22 mouse cellular contexts compared by ENCODE assay signal in genomic region chr6:49692032-49692539, GRCm38 (mm10).
DNase-seq lines count a peak whose midpoint lies in the region; ATAC-seq lines count a peak whose summit lies in the region.
"Had no signal": no experiment of that assay in that cellular context is flagged by ENCODE, and none has a peak within 500 bp of the region (broad histone marks: within the 10 kb centered on the region; RNA-seq: fewer than 3 reads in every experiment).

No protein-coding gene starts in this region.

- H3K4me3 ChIP-seq in heart, embryonic 13.5 days, result no peak overlapping the region
- no peak overlapping the region for H3K4me3 ChIP-seq in heart, embryonic 11.5 days (ENCODE audit: low read depth, low read length)
- H3K4me3 ChIP-seq in neural tube, embryonic 13.5 days, result no peak overlapping the region
- H3K4me3 ChIP-seq: embryonic facial prominence, embryonic 10.5 days; erythroblast, embryonic 14.5 days; forebrain, embryonic 15.5 days; gastrocnemius, adult 2 months; heart, adult 2 months; liver, embryonic 12.5 days; megakaryocyte, embryonic 14.5 days; neural tube, embryonic 12.5 days had no signal

- H3K9ac ChIP-seq in heart, embryonic 13.5 days, result no peak overlapping the region
- no peak overlapping the region for H3K9ac ChIP-seq in heart, embryonic 11.5 days (ENCODE audit: low read depth, low read length)
- no peak overlapping the region for H3K9ac ChIP-seq in neural tube, embryonic 13.5 days
- H3K9ac ChIP-seq: forebrain, embryonic 15.5 days; liver, embryonic 12.5 days; neural tube, embryonic 12.5 days had no signal

- 0 out of 2 replicates have a peak overlapping the region, but pooled peaks have one; percentile 12 for H3K27ac ChIP-seq in heart, embryonic 13.5 days (replicated peaks)
- H3K27ac ChIP-seq in heart, embryonic 11.5 days (ENCODE audit: low read depth, low read length), result no peak overlapping the region
- 0 out of 2 replicates have a peak overlapping the region, but pooled peaks have one; percentile 34 for H3K27ac ChIP-seq in neural tube, embryonic 13.5 days (replicated peaks)
- H3K27ac ChIP-seq: embryonic facial prominence, embryonic 10.5 days; forebrain, embryonic 15.5 days; gastrocnemius, adult 2 months; heart, adult 2 months; liver, embryonic 12.5 days; neural tube, embryonic 12.5 days had no signal

- no peak for ATAC-seq in heart, embryonic 13.5 days (ENCODE audit: extremely low read depth, insufficient number of reproducible peaks, low FRiP score, low TSS enrichment)
- no peak for ATAC-seq in heart, embryonic 11.5 days (replicated peaks; ENCODE audit: insufficient number of reproducible peaks, low FRiP score, low TSS enrichment)
- ATAC-seq in neural tube, embryonic 13.5 days (ENCODE audit: low read depth), result no peak
- ATAC-seq in megakaryocyte, adult 5-6 weeks (ENCODE audit: poor library complexity, severe bottlenecking), result no peak
- ATAC-seq: forebrain, embryonic 15.5 days; hindbrain, embryonic 16.5 days; liver, embryonic 12.5 days; lung, postnatal 0 days had no signal

- DNase-seq in adrenal gland, adult 2 months, result peak; percentile 1
- no peak for DNase-seq in adrenal gland, adult 18-20 months (ENCODE audit: low spot score in 2 of 2)
- no peak for DNase-seq in neural tube, embryonic 10.5 days (ENCODE audit: extremely low spot score, low spot score)
- no peak for DNase-seq in thymus, adult 18-20 months
- DNase-seq: cerebellum, adult 11-12 months; gastrocnemius, adult 2 months; left cerebral cortex, postnatal 4 days; retina, postnatal 1 day; thymus, adult 2 months had no signal

- peaks cover 9% of the 10 kb centered on the region for H3K4me1 ChIP-seq in heart, embryonic 13.5 days
- H3K4me1 ChIP-seq in heart, embryonic 11.5 days (ENCODE audit: control insufficient read depth, insufficient read depth, low read length), result peaks cover 4% of the 10 kb centered on the region; the same call in 1 of the 2 replicates
- peaks cover 12% of the 10 kb centered on the region; the same call in 1 of the 2 replicates for H3K4me1 ChIP-seq in neural tube, embryonic 13.5 days (replicated peaks)
- H3K4me1 ChIP-seq: liver, embryonic 12.5 days; neural tube, embryonic 12.5 days had no signal

- H3K27me3 ChIP-seq in heart, embryonic 13.5 days (replicated peaks), result no peaks in the 10 kb centered on the region
- H3K27me3 ChIP-seq in heart, embryonic 11.5 days (ENCODE audit: control insufficient read depth, insufficient read depth, low read length), result no peaks in the 10 kb centered on the region
- H3K27me3 ChIP-seq in neural tube, embryonic 13.5 days, result no peaks in the 10 kb centered on the region
- H3K27me3 ChIP-seq: forebrain, embryonic 15.5 days; liver, embryonic 12.5 days; megakaryocyte, embryonic 14.5 days; neural tube, embryonic 12.5 days had no signal

- H3K9me3 ChIP-seq in heart, embryonic 13.5 days, result no peaks in the 10 kb centered on the region
- H3K9me3 ChIP-seq in heart, embryonic 11.5 days (replicated peaks; ENCODE audit: control insufficient read depth, low read length), result no peaks in the 10 kb centered on the region
- no peaks in the 10 kb centered on the region for H3K9me3 ChIP-seq in neural tube, embryonic 13.5 days
- H3K9me3 ChIP-seq: embryonic facial prominence, embryonic 10.5 days; forebrain, embryonic 15.5 days; liver, embryonic 12.5 days; neural tube, embryonic 12.5 days had no signal

- no peak overlapping the region for H3K4me2 ChIP-seq in heart, embryonic 13.5 days
- no peak overlapping the region for H3K4me2 ChIP-seq in heart, embryonic 11.5 days
- no peak overlapping the region for H3K4me2 ChIP-seq in neural tube, embryonic 13.5 days
- H3K4me2 ChIP-seq: forebrain, embryonic 15.5 days; liver, embryonic 12.5 days; neural tube, embryonic 12.5 days had no signal

- WGBS in heart, embryonic 13.5 days, result 18% methylated on average over 6 of the region's 6 CpGs
- 26% methylated on average over 6 of the region's 6 CpGs for WGBS in heart, embryonic 11.5 days (ENCODE audit: insufficient replicate concordance)
- WGBS in neural tube, embryonic 13.5 days, result 55% methylated on average over 6 of the region's 6 CpGs

- no peaks in the 10 kb centered on the region for H3K36me3 ChIP-seq in heart, embryonic 13.5 days
- H3K36me3 ChIP-seq in heart, embryonic 11.5 days (ENCODE audit: control insufficient read depth, insufficient read depth, low read length), result no peaks in the 10 kb centered on the region
- no peaks in the 10 kb centered on the region for H3K36me3 ChIP-seq in neural tube, embryonic 13.5 days
- H3K36me3 ChIP-seq: embryonic facial prominence, embryonic 10.5 days; forebrain, embryonic 15.5 days; liver, embryonic 12.5 days; neural tube, embryonic 12.5 days had no signal
